Mouse (Mus musculus) CH12F3 (cell line): ENCODE data around the gene Cyp2c66.
"Not testable (repeated sequence)": the region's sequence is repeated elsewhere in the genome, so short reads cannot be mapped to it uniquely, and the experiment has no call there.

Experiments used
- in situ Hi-C: fragments of 300-500 bp; cut with MboI; formaldehyde crosslinking; loops from 2 replicates; pipeline ENCODE4 v1.14.3; 2020; ENCODE audit warnings: low sequenced_read_pairs

Cyp2c66 gene

GRCm38 (mm10) chr19:39113644-39114043, at the start of gene Cyp2c66:
Cyp2c66 (plus strand) TSS chr19:39113898.
- in situ Hi-C loops = no loop called here

- in situ Hi-C loops = not testable (repeated sequence)
Measured at GRCm38 (mm10) chr19:39098779-39099178, 14.9 kb upstream of the Cyp2c66 start.

DNA sequence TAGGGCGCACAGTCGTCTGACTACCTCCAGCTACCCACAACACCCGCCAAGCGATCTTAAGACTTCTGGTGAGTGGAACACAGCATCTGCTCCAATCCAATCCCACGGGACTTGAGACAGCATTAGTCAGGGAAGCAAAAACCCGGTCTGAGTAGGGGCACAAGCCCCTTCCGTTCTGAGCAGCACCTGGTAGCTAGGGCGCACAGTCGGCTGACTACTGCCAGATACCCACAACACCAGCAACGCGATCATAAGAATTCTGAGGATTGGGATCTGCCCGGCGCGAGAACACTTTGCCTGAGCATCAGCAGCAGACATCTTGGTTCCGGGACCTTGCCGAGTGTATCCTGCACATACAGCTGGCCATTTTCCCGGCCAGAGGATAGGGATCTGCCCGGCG, 43.1 kb downstream of the Cyp2c66 start:
- in situ Hi-C loops = not testable (repeated sequence)
